Mouse (Mus musculus) erythroblast, adult 5-6 weeks (primary cell): ENCODE results near the gene Krt78. TPM values are rescaled to one million over a fixed set of nuclear protein-coding genes. Genes with fewer than 3 reads are reported as not detected.
"Not testable (repeated sequence)": the region's sequence is repeated elsewhere in the genome, so short reads cannot be mapped to it uniquely, and the experiment has no call there.

Experiments used
- ATAC-seq: replicated peaks from 2 replicates; pipeline ENCODE4 v1.8.0; 2016; ENCODE audit warnings: moderate number of reproducible peaks, mild to moderate bottlenecking, moderate TSS enrichment, inconsistent platforms; ENCODE audit not compliant: poor library complexity, low FRiP score, severe bottlenecking
- total RNA-seq, 2 experiments: library from RNA; stranded (forward) in 1 of 2; stranded (reverse) in 1 of 2; fragments of 150-400 nt in 1 of 2; fragments of 200-764, 138-1000 nt in 1 of 2; gene quantifications; 2 replicates each; pipeline versions ENCODE4 v1.2.3 to v1.2.4; 2015 to 2017; ENCODE audit warnings: low replicate concordance in 2 of 2

Krt78 gene
- not detected in 2 replicates for total RNA-seq (2015; ENCODE audit: low replicate concordance)
- total RNA-seq (2017; ENCODE audit: low replicate concordance): not detected in 2 replicates

DNA sequence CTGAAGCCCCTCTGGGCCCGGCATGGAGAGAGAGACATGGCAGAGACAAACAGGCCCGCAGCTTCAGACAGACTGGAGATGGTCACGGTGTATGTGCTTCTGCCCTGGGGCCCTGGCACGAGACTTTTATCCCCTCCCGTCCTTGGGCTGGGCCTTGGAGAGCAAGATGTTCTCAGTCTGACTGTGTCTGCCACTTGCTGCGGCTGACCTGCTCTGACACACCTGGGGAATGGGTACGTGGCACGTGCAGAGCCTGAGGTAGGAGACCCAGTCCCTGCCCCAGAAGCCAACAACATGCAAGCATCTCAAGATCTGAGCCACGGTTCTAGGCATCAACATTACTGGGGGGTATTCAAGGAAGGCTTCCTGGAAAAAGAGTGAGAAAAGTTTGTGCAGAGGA lies at the start of gene Krt78:
Krt78 (minus strand) TSS at position 101 of the 400 bp plus-strand sequence.
- no peak for ATAC-seq

- ATAC-seq: no peak
Measured at GRCm38 (mm10) chr15:102003516-102003915, 49.4 kb upstream of the Krt78 start.

GRCm38 (mm10) chr15:102002646-102003488 lies 48.8 kb upstream of the Krt78 start:
- ATAC-seq: no peak

- ATAC-seq: no peak
Measured at GRCm38 (mm10) chr15:101999676-102000335, 45.7 kb upstream of the Krt78 start.

GRCm38 (mm10) chr15:101999156-101999555 lies 45.1 kb upstream of the Krt78 start:
- no peak for ATAC-seq

GRCm38 (mm10) chr15:101996450-101997078 lies 42.5 kb upstream of the Krt78 start:
- not testable (repeated sequence) for ATAC-seq

- ATAC-seq: no peak
Measured at GRCm38 (mm10) chr15:101995484-101996236, 41.6 kb upstream of the Krt78 start.

DNA sequence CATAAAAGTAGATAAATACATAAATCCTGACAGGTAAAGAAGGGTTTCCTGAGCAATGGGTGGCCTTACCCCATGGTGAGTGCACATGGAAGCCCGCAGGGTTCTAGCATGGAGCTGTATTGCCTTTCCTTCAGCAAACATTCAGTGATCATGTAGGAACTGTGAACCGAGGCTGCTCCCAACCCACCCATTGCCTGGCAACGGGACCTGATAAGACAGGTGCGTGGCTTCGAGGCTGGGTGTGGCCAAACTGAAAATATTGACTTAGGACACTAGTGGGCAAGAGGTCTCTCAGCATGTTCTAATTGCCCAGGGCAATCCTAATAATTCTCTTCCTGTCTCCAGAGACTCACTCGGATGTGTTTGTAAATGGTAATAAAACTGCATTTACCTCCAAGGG lies 40.3 kb upstream of the Krt78 start:
- no peak for ATAC-seq

- no peak for ATAC-seq
Measured at GRCm38 (mm10) chr15:101990946-101991345, 36.9 kb upstream of the Krt78 start.

DNA sequence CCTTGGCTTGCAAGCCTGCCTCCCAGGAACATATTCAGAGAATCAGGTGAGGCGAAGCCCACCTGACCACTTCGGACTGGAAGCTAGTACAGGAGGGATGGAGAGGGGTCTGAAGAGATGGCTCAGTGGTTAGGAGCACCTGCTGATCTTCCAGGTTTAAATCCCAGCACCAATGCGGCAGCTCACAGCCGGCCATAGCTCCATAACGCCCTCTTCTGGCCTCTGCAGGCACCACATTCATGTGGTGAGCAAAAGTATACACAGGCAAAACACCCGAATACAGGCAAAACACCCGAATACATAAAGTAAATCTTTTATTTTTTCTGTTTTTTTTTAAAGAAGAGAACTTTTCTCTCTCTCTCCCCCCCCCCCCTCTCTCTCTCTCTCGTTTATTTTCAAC lies 34.6 kb upstream of the Krt78 start:
- ATAC-seq: no peak

DNA sequence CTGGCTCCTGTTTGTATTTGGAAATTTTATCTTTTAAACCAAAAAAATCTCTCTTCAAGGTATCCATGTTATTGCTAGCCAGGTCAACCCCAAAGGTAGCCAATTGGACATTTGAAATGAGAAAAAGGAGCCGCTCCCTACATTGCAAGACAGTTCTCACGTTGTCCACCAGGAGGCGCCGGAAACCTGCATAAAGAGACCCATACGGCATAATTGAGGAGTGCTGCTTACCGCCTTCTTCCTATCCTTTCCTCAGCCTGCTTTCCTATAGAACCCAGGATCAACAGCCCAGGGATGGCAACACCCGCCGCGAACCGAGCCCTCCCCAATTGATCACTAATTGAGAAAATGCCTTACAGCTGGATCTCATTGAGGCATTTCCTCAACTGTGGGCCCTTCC lies 34.0 kb upstream of the Krt78 start:
- peak; percentile 50; the same call in 1 of the 2 replicates for ATAC-seq

GRCm38 (mm10) chr15:101984746-101985145 lies 30.7 kb upstream of the Krt78 start:
- ATAC-seq: no peak

- peak; percentile 80 for ATAC-seq
Measured at GRCm38 (mm10) chr15:101983949-101984601, 30.0 kb upstream of the Krt78 start.

DNA sequence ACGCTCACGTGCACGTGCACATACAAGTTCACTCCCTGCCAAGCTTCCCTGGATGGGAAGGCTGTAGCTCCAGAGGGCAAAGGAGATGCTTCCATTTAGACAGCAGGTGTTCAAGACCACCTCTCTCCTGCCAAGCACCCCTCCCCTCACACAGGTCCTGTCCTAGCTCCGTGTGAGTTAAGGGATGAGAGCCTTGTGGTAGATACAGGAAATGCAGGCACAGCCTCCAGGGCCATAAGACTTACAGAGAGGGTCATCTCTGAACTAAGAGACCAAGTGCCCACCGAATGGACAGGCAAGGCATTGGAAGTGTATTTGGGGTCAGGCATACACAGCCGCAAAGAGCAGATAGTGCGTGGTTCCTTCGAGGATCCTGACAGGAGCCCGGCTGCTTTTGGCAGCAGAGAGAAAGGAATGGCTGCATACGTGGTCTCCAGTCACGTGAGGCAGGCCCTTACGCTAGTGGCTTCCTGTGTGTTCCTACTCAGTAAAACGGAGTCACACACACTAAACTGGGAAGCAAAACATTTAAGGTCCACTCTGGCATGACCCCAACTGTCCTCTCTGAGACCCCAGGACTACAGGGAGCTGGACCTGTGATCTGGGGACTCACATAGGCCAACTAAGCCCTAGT lies 29.3 kb upstream of the Krt78 start:
- ATAC-seq: no peak

- ATAC-seq: no peak
Measured at GRCm38 (mm10) chr15:101980849-101981248, 26.8 kb upstream of the Krt78 start.

- peak; percentile 69 for ATAC-seq
Measured at GRCm38 (mm10) chr15:101977043-101977726, 23.1 kb upstream of the Krt78 start.

DNA sequence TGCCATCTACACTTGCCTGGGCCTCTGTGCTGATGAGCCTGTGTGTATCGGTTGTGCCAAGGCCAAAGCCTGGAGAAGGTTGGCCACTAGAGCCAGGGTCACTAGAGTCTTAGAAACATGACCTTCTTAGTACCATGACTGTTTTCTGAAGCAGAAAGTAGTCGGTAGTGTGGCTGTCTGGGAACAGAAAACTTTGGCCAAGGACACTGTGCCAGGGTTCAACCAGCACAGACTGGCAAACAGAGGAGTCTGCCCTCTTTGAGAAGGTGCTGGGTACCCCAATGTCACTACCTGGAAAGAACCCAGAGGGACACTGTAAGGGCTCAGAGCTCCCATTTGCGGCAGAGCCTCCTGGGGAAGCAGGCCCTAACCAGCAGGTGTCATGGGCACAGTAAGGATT lies 22.6 kb upstream of the Krt78 start:
- ATAC-seq: no peak

DNA sequence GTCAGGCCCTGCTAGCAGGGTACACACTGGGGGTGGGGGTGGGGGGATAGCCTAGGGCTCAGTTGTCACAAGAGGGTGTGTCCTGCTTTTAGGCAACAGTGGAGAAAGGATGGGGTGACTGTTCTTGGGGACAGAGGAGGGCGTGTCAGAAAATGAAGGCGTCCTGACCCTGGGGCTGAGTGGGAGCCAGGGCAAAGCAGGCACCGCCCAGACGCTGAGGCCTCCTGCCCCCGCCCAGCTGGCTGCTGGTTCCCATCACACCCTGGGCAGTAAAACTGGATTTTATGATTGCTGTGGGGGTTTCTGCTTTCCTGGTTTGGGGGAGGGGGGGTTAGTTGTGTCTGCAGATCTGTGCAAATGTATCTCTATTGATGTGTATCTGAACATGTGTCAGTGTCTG lies 21.9 kb upstream of the Krt78 start:
- peak; percentile 60 for ATAC-seq
